16 mouse cellular contexts compared by ENCODE assay signal in the genomic region with DNA sequence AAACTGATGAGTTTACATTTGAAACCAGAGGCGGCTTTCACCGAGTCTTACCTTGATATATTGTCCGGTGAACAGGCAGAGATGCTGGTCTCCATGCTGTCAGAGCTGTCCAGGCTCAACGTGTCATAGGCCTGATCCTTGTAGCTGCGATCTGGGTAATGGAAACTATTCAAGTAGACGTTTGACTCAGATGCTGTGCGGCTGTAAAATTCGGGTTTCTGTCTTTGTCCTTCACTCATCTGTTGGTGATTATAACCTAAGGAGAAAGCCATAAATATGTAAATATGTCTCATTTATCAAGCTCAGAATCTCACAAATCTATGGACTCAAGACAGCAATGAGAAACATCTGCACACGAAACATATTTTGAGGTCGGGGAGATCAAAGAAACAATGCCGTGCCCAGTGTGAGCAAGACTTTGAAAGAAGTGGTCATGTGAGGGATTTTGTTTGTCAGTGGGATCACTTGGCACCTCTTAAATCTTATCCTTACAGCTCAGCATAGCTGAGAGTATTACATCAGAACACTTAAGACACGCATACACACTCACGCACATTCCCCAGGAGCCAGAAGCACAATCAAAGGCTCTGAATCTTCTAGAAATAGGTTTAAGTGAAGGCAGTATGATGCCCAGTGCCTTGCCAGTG. TPM values are rescaled to one million over a fixed set of nuclear protein-coding genes. Genes with fewer than 3 reads are reported as not detected.
A peak's percentile ranks its signal among the peaks of the same experiment; 100 is the strongest.
DNase-seq lines count a peak whose midpoint lies in the region; ATAC-seq and TF ChIP-seq lines count a peak whose summit lies in the region.
"Had no signal": no experiment of that assay in that cellular context is flagged by ENCODE, and none has a peak within 500 bp of the region (broad histone marks: within the 10 kb centered on the region; RNA-seq: fewer than 3 reads in every experiment).

No protein-coding gene starts in this region.

- H3K4me1 ChIP-seq in heart, embryonic 13.5 days = peaks cover 20% of the 10 kb centered on the region
- peaks cover 3% of the 10 kb centered on the region; the same call in 1 of the 2 replicates for H3K4me1 ChIP-seq in forebrain, postnatal 0 days (ENCODE audit: insufficient read depth)
- no peaks in the 10 kb centered on the region for H3K4me1 ChIP-seq in hindbrain, embryonic 16.5 days (ENCODE audit: control insufficient read depth, insufficient read depth, low read depth, low read length)

- H3K36me3 ChIP-seq in heart, embryonic 13.5 days = peaks cover 79% of the 10 kb centered on the region
- no peaks in the 10 kb centered on the region for H3K36me3 ChIP-seq in forebrain, postnatal 0 days (ENCODE audit: insufficient read depth)
- no peaks in the 10 kb centered on the region for H3K36me3 ChIP-seq in hindbrain, embryonic 16.5 days (ENCODE audit: control insufficient read depth, insufficient read depth, low read length)

- no peak for ATAC-seq in heart, embryonic 13.5 days (ENCODE audit: extremely low read depth, insufficient number of reproducible peaks, low FRiP score, low TSS enrichment)
- ATAC-seq in Patski = peak; percentile 4
- ATAC-seq in forebrain, postnatal 0 days = no peak
- ATAC-seq in hindbrain, embryonic 16.5 days = no peak
- ATAC-seq: midbrain, embryonic 16.5 days had no signal

- POLR2A ChIA-PET in Patski (lab: Charles Lee) = no interaction called here

- CTCF ChIA-PET in Patski (lab: Charles Lee) = interaction anchor here (2.8 kb wide), 1 partner anchor 11 kb away, joined by 12 read pairs; no protein-coding TSS in a partner anchor

- no peak for TF ChIP-seq CTCF in Patski (IDR thresholded peaks at IDR 0.05)
- no peak for TF ChIP-seq CTCF in forebrain, postnatal 0 days (IDR thresholded peaks at IDR 0.05; ENCODE audit: low read depth)

- no peak overlapping the region for H3K9ac ChIP-seq in heart, embryonic 13.5 days
- H3K9ac ChIP-seq in forebrain, postnatal 0 days = no peak overlapping the region
- H3K9ac ChIP-seq in hindbrain, embryonic 16.5 days (ENCODE audit: low read depth, low read length) = no peak overlapping the region
- H3K9ac ChIP-seq: liver, embryonic 14.5 days had no signal

- H3K27me3 ChIP-seq in heart, embryonic 13.5 days (replicated peaks) = no peaks in the 10 kb centered on the region
- H3K27me3 ChIP-seq in Patski = no peaks in the 10 kb centered on the region
- no peaks in the 10 kb centered on the region for H3K27me3 ChIP-seq in forebrain, postnatal 0 days (ENCODE audit: insufficient read depth, low read length)
- H3K27me3 ChIP-seq in hindbrain, embryonic 16.5 days (replicated peaks; ENCODE audit: control insufficient read depth, insufficient read depth, low read length) = no peaks in the 10 kb centered on the region

- H3K9me3 ChIP-seq in heart, embryonic 13.5 days = no peaks in the 10 kb centered on the region
- no peaks in the 10 kb centered on the region for H3K9me3 ChIP-seq in forebrain, postnatal 0 days (ENCODE audit: low read length)
- H3K9me3 ChIP-seq in hindbrain, embryonic 16.5 days (ENCODE audit: control insufficient read depth, low read length) = no peaks in the 10 kb centered on the region
- H3K9me3 ChIP-seq: hindbrain, embryonic 10.5 days had no signal

- in situ Hi-C loops in Patski (cut with MboI; ENCODE audit: low pct_unique_long_range_greater_than_20kb) = loop anchor here (10.0 kb wide), 1 partner anchor 202 kb away; no protein-coding TSS in a partner anchor

- 48% methylated on average over 13 of the region's 13 CpGs for WGBS in heart, embryonic 13.5 days
- WGBS in forebrain, postnatal 0 days = 86% methylated on average over 13 of the region's 13 CpGs
- 81% methylated on average over 13 of the region's 13 CpGs for whole genome bisulfite sequencing in hindbrain, embryonic 16.5 days

- no peak for DNase-seq in heart, adult 11 months
- no peak for DNase-seq in Patski (ENCODE audit: low read depth, low spot score)
- peak; percentile 78 for DNase-seq in hindlimb bud, embryonic 11.5 days (ENCODE audit: extremely low spot score, low read depth, low spot score)
- peak; percentile 43 for DNase-seq in lung, postnatal 25 days (ENCODE audit: low spot score)
- DNase-seq in forebrain, postnatal 0 days = no peak
- DNase-seq: adrenal gland, postnatal 25 days; cerebellum, adult 9-10 months; kidney, adult 8-10 months; kidney, postnatal 4 days; thymus, adult 18-20 months had no signal

- H3K4me3 ChIP-seq in heart, embryonic 13.5 days = no peak overlapping the region
- no peak overlapping the region for H3K4me3 ChIP-seq in forebrain, postnatal 0 days (ENCODE audit: low read depth, low read length)
- H3K4me3 ChIP-seq in hindbrain, embryonic 16.5 days (ENCODE audit: low read length) = no peak overlapping the region
- H3K4me3 ChIP-seq: hindbrain, embryonic 10.5 days had no signal

- peak overlapping the region; percentile 39; the same call in 1 of the 2 replicates for H3K27ac ChIP-seq in heart, embryonic 13.5 days (replicated peaks)
- no peak overlapping the region for H3K27ac ChIP-seq in forebrain, postnatal 0 days (ENCODE audit: low read depth, low read length)
- H3K27ac ChIP-seq in hindbrain, embryonic 16.5 days (ENCODE audit: low read depth, low read length) = no peak overlapping the region
- H3K27ac ChIP-seq: hindbrain, embryonic 10.5 days; liver, embryonic 14.5 days had no signal

- no peak overlapping the region for H3K4me2 ChIP-seq in heart, embryonic 13.5 days
- H3K4me2 ChIP-seq in forebrain, postnatal 0 days (ENCODE audit: low read depth) = no peak overlapping the region
- no peak overlapping the region for H3K4me2 ChIP-seq in hindbrain, embryonic 16.5 days (ENCODE audit: low read length)

RNA-seq across cellular contexts. Expression of gene Abhd10, which starts 20.2 kb away (rescaled TPM):
- 27.6 and 29.3 TPM in 2 replicates for polyA plus RNA-seq in heart, embryonic 13.5 days (2015; fragmentation: Nextera tagmentation; extraction: Ambion mirVana)
- polyA plus RNA-seq in Patski (2021) = 17.3 TPM
- 22.9 and 27.4 TPM in 2 replicates for total RNA-seq in forebrain, postnatal 0 days (2014; rRNA removed)
- polyA plus RNA-seq in forebrain, postnatal 0 days (2015; fragmentation: Nextera tagmentation; extraction: Ambion mirVana) = 24.7 and 33.4 TPM in 2 replicates
- 39.3 and 39.5 TPM in 2 replicates for polyA plus RNA-seq in hindbrain, embryonic 16.5 days (2015; fragmentation: Nextera tagmentation; extraction: Ambion mirVana)

RNA-seq across cellular contexts. Expression of gene Tagln3, which starts 38.6 kb away (rescaled TPM):
- polyA plus RNA-seq in heart, embryonic 13.5 days (2015; fragmentation: Nextera tagmentation; extraction: Ambion mirVana) = 6.6 and 6.7 TPM in 2 replicates
- polyA plus RNA-seq in Patski (2021) = 0.35 TPM
- 225 and 289 TPM in 2 replicates for total RNA-seq in forebrain, postnatal 0 days (2014; rRNA removed)
- 328 and 399 TPM in 2 replicates for polyA plus RNA-seq in forebrain, postnatal 0 days (2015; fragmentation: Nextera tagmentation; extraction: Ambion mirVana)
- 428 and 438 TPM in 2 replicates for polyA plus RNA-seq in hindbrain, embryonic 16.5 days (2015; fragmentation: Nextera tagmentation; extraction: Ambion mirVana)
- total RNA-seq: megakaryocyte progenitor cell, adult 5-6 weeks had no signal

Comparison
In these comparisons a context has a peak if more than half of its experiments do, and no peak if none do; other contexts are left out.
1. DNase-seq: peak in hindlimb bud, embryonic 11.5 days (single experiment) and lung, postnatal 25 days (single experiment); none in heart, adult 11 months (single experiment), Patski (single experiment) and forebrain, postnatal 0 days (single experiment).
2. RNA of gene Tagln3, which starts 38.6 kb away (polyA plus RNA-seq): 428 to 438 TPM in hindbrain, embryonic 16.5 days and 328 to 399 TPM in forebrain, postnatal 0 days; 6.6 to 6.7 TPM in heart, embryonic 13.5 days and 0.35 TPM in Patski (single experiment); every median in the first group is over 10 times any median in the second.